Mouse (Mus musculus) frontal cortex, postnatal 36 days (tissue): ENCODE measurements around the gene Cabp7.
"Not testable (repeated sequence)": the region's sequence is repeated elsewhere in the genome, so short reads cannot be mapped to it uniquely, and the experiment has no call there.

ENCODE experiments used
- DNase-seq, 2 experiments: peaks; one replicate each; pipeline ENCODE4 v3.0.0; 2022; ENCODE audit warnings: low spot score in 2 of 2

Cabp7 gene

DNA sequence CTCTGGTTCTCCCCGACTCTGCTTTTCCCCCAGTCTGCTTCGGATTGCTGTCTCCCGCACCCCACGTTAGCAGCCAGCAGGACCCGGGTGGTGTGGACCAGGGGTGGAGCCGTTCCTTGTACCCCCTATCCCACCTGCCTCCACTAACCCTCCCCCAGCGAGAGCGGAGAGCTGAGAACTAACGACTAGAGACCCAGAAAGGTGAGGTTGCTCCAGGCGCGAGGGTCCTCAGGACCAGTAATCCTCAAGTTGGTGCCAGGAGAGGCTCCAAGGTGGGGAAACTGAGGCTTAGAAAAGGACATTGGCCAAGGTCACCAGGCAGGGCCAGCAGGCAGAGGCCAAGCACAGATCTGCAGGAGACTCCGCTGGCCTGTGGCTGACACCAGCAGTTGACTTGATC is 707 bp upstream of the Cabp7 start:
- DNase-seq: no peak

DNA sequence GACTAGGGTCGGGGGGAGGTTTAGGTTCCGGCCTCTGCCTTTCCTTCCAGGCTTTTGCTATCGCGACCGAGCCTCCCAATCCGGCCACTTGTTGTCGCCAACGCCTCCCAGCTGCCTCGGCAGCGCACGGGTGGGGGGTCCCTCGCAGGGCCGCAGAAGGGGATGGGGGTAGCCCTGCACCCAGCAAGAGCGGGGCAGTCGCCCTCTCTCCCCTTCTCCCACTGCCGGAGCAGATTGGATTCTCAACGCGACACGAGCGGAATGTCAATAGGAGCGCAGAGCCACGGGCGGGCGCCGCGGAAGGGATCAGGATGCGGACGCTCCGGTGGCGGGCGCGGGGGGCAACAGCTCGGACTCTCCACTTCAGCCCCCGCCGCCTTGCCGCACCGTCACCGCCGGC is 609 bp downstream of the Cabp7 start:
- no peak for DNase-seq

DNA sequence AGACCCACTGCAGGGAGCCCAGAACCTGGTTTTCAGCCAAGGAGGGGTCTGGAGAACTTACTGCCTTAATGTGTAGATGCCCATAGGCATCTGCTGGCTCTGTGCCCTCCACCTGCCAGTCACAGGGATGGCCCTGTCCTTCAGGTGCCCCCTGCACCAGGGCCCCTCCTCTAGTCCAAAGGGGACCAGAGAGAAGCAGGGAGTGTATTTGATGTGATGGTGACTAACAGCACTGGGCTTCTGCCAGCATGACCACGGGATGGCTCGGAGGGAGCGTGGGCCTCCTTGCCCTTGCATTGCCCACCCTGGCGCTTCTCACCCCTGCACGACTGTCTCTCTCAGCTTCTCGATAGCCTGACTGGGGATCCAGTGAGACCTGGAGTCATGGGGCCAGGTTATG is 1.9 kb downstream of the Cabp7 start:
- DNase-seq: no peak

DNA sequence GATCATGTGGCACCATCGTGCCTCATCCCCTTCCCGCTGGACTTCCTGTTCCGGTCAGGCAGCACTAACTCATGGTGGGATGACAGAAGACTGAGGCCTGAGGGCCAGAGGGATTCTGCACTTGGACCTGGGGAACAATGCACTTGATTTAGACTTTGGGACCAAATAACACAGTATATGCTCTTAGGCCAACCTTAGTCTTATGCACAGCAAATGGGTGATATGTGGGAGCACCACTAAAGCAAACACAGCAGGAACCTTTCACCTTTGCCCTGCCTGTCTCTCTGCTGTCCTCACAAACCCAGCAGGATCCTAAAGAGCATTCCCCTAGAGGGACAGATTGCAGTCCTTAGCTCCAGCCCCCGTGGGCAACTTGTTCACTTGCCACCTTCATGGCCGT is 5.8 kb downstream of the Cabp7 start:
- no peak for DNase-seq

DNA sequence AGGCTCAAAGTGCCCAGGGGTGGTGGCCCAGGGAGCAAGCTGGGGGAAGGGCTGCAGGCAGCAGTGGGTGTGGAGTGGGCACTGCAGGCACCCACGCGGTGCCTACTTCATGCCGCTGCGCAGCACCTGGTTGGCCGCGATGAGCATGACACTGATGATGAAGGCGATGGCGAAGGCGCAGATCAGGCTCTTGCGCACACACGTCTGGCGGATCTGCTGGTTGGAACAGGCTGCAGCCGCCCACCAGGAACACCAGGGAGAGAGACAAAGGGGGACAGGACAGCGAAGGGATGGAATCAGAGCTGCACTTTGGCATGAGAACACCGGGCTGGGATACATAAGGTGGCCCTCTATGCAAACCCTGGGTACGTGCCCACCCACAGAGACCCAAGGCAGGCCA is 7.9 kb downstream of the Cabp7 start:
- no peak for DNase-seq

DNA sequence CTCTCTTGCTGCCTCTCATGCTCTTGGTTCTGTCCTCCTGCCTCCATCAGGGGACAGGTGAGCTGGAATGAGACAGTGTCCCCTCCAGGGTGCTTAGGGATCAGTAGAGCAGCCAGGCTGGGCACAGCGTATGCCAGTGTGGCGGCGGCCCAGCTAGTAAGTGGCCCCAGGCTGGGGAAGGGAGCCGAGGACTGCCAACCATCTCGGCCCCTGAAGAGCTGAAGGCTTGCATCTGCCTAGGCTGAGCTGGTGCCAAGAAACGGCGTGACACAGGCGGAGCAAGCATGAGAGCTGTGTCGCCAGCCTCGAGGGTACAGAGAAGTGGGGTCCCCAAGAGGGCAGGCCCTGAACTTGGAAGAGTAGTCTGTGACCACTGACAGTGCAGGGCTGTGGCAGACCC is 8.9 kb downstream of the Cabp7 start:
- no peak for DNase-seq

DNA sequence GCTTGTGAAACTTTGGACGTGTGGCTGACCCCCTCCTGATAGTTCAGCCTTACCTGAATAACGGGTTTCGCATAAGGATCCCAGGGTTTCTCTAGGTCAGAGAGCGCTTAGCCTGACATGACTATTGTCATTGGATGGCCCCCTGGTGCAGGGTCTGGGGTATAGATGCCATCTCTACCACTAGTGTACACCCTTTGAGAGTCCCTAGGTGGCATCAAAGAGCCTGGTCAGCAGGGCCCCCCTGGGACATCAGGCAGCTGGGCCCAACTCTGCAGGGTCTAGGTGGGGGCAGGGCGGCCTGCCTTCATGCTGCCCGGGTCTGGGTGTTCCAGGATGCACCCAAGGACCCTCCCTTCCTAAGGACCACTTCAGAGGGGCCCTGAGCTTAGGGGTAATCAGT is 10.2 kb downstream of the Cabp7 start:
- DNase-seq: no peak

DNA sequence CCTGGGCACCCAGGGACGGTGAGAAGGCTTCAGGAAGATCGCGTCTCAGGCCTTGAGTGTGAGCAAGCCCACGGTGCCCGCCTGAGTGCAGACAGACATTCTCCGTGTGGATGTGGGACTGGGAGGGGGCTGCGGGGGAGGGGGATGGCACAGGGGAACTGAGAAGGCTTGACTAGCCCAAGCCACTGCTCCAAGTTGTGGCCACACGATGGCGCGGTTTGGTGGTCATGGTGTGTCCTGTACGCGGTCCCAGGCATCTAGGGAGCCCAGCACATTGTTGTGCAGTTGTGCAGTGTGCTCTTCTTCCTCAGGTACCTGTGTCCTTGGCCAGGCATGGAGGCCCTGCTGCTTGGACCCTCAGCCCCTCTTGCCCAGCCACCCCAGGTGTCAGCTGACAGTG is 12.4 kb downstream of the Cabp7 start:
- no peak for DNase-seq

DNA sequence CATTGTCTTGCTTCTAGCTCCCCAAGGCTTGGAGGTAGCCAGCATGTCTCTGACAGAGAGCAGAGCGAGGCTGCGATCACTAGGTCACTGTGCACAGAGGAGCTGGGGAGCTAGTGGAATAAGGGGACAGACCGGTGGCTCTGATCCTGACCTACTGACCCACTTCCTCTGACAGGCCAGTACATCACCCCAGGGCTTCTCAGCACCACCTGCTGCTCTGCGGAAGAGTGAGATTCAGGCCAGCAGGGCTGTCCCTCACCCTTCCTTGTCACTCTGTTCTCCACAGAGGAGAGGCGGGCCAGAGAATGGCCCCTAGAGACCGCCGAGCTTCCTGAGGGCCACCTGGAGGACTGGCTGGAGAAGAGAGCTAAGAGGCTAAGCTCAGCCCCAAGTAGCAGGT is 14.8 kb downstream of the Cabp7 start:
- DNase-seq: no peak

DNA sequence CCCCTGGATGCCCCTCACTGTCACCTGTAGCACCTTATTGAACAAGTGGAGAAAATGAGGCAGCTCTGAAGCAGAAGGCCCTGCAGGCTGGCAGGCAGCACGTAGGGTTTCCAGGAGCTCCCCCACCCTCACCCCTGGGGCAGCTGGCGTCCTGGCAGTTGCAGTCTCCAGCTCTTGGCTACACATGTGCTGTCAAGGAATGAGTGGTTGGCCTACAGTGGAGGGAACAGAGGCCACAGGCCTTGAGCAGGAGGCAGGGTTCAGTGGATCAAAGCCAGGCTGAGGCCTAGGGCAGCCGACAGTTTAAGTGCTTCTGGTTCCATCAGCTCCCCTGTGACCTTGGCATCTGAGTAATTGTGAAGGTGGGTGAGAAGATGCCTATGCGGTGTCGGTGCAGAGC is 15.7 kb downstream of the Cabp7 start:
- no peak for DNase-seq

DNA sequence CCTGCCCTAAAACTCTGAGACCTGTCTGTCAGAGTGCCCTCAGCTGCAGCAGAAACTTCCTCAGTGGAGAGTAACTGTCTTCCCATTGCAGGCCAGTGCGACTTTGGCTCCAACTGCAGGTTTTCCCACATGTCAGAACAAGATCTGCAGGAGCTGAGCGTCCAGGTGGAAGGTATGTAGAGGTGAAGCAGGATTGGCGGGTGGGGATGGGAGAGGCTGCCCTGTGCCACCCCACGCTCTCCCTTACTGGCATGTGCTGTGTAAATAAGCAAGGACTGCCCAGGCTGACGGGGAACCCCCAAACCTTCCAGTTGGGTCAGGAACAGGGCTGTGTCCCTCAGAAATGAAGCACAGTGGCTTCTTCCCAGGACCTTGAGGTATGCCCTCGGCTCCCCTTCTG is 16.5 kb downstream of the Cabp7 start:
- no peak for DNase-seq

DNA sequence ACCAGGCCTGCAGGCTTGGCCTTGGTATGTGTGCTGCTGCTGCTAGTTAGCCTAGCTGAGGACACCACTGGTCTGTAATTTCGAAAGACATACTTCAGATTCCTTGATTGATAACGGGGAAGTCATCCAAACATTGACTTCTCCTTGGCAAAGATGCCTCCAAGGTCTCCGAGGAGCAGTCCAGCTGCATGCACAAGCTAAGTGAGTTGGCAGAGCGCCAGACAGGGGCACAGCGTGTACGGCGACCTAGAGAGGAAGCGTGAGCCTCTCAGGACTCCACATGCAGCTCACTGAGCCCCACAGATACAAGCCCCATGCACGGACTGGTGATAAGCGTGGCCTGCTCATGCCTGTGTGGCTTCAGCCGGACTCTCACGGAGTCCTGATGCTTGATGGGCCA is 17.0 kb downstream of the Cabp7 start:
- no peak for DNase-seq

DNA sequence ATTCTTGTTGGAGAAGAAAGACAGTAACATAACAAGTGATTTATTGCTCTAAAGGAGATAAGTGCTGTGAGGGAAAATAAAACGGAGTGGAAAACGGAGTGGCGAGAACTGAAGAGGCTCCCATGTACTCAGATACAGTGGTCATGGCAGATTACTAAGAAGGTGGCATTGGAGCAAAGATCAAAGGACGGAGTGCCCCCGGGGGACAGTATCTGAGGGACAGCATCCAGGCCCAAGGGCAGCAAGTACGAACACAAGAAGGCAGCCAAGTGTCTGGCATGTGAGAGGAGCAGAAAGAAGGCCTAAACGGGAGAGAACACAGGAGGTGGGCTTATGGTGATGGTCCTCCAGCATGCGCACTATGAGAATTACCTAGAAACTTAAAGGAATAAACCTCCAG is 24.9 kb downstream of the Cabp7 start:
- no peak for DNase-seq

DNA sequence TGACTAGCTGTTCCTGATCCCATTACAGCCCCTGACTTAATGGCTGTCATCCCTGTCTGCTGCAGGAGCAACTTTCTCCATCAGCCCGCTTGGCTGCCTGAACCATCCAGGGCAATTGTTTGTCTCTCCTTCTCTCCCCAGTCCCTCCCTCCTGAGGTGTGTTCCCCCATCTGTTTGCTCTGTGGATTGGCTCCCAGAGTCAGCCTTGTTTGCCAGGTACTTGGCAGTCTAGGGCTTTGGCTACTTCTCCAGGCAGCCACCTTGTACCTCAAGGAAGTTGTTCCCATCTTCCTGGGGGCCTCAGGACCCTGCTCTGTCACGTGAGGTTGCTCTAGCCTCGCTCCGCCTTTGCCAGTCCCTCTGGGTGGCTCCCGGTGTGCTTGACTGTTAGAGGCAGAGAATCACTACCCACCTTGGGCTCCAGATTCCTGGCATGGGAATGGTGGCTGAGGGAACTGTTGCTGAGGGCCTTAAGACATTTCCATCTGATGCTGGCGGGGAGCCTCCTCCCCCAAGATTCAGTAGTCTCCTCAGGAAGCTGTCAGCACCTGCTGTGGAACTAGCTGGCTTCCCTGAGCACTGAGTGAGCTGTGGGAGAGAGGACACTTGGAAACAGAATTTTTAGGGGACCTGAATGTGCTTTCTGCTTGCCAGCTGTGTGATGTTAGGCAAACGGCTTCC is 25.5 kb downstream of the Cabp7 start:
- DNase-seq: no peak

DNA sequence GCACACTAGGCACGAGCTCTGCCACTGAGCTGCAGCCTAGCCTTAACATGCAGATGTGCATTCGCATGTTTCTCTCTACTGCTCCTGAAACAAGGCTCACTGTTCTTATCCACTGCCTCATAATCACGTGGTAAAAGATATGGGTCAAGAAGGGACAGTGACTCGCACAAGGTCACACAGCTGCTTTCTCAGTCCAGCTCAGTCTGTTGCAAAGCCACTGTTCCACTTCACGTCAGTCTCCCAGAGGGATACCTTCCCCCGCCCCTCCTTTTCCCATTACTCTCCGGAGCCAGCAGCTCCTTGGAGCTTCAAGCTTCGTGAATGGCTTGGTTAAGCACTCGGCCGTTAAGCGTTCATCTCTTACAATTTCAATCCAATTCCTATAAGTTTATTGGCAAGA is 26.2 kb downstream of the Cabp7 start:
- DNase-seq: no peak

DNA sequence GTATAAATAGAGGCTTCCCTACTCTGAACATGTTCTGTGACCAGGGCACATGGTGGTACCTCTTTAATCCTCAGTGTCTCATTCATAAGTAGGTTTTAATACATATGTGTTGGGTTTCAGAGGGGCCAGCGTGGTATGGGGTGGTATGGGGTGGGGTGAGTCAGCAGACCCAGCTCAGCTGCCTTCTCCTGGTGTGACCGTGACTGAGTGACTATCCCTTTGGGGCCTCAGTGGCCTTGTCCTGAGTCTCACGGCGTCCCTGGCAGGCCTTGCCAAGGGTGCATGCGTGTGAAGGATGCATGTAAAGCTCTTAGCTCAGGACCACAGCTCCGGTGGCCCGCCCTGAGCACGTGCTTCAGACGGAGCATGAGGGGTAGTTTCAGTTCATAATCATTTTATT is 26.6 kb downstream of the Cabp7 start:
- no peak for DNase-seq

DNA sequence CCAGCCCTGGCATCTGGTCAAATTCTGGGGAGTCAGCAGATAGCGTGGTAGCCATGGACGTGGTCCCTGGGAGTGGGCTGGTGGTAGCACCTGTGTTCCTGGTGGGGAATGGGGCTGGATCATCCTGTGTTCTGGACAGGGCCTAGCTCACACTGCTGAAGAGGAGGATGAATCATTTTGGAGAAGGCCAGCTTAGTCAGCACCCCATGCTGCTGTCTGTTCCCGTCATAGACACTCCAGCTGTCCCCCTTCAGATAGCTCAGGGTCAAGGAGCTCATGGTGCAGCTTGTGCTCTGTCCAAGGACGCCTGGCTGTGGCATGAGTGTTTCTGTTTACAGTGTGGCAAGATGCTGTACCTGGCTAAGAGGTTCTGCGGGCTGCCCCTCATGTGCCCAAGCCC is 28.0 kb downstream of the Cabp7 start:
- no peak for DNase-seq

DNA sequence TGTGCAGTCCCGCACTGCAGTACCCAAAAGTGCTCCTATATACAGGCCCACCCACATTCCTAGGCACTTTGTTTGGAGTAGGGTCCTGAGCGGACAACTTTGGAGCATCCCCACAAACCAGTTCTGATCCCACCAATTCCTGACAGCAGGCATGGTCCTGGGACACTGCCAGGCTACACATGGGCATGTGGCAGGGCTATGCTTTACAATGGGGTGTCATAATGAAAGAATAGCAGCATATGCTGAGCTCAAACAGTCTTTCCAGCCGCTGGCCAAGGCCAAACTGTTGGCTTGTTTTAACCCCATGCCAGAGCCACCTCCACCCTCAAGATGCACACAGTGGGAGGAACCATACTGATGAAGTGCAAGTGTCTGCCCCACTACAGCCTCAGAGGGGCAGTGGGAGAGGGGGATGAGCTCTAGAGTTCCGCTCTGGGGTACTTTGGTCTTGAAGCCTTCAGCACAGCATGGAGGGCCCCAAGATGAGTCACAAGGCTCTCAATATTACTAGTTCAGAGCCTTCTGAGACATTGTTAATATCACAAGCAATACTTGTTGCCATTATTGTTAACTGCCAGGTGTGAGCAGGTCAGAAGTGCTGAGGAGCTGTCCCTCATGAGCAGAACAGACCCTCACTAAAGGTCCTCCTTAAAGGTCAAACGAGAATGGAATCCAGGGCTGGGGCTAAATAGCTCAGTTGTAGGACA is 29.9 kb downstream of the Cabp7 start:
- DNase-seq: no peak

DNA sequence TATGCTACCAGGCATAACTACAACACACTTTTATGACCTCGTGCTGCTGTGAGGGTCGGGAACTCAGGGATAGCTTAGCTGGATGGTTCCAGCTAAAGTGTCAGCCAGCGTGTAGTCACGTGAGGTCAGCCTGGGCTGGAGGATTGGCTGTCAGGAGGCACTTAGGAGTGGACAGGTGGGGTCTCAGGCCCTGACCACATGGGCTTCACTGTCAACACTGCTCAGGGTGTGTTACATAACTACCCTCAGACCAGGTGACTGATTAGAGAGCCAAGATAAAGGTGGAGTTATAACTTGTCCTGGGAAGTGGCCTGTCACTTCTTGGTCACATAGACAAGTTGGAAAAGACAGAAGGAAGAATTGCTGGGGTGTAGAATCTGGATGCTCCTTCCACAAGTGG is 31.0 kb downstream of the Cabp7 start:
- no peak for DNase-seq

DNA sequence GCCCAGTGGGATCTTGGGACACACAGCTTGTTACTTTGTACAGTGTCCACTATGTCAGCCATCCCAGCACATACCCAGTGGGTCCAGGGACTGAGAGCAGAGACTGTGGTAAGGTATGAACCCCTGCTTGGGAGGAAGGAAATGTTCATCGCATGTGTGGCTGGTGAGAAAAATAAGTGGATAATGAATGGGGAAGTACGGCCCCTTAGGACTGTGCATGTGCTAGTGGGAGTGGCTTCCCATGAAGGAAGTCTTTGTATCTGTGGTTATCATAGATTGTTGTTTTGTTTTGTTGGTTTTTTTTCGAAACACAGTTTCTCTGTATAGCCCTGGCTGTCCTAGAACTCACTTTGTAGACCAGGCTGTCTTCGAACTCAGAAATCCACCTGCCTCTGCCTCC is 31.9 kb downstream of the Cabp7 start:
- DNase-seq: no peak

DNA sequence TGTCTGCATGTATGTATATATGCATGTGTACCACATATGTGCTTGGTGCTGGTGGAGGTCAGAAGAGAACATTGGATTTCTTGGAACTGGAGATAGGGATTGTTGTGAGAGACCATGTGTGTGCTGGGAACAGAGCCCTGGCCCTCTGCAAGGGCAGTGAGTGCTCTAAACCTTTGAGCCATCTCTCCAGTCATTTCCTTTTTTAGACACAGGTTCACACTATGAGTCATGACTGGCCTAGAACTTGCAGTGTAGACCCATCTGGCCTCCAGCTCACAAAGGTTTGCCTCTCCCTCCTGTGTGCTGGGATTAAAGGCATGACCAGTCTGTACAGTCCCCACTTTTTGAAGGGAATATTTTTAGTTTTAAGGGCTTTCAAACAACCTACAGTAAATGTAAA is 33.8 kb downstream of the Cabp7 start:
- no peak for DNase-seq

DNA sequence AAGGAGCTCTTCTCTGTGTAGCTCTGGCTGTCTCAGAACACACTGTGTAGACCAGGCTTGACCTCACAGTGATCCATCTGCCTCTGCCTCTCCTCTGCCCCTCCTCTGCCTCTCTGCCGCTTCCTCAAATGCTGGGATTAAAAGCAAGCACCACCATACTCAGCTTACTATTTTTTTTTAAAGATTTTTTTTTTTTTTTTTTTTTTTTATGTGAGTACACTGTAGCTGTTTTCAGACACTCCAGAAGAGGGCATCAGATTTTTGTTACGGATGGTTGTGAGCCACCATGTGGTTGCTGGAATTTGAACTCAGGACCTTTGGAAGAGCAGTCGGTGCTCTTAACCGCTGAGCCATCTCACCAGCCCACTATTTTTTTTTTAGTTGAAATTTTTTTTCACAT is 36.4 kb downstream of the Cabp7 start:
- not testable (repeated sequence) for DNase-seq

DNA sequence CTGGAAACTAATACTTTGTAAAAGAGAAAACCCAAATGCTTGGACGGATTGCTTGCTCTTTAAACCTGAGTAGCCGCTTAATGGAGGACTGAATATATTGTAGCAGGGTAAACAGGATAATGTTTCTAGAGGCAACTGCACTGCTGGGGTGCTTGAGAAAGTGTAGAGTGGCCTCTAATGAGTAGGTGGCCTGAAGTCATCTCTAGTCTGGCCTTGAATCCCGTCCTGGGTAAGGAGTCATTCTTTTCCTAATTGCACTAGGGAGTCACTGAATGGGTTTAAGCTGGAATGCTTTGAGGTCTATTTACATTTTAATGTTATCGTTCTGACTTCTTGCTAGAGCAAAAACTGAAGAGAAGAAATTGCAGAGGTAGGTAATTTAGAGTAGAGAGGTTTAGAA is 41.4 kb downstream of the Cabp7 start:
- DNase-seq: no peak
